Mouse (Mus musculus): ENCODE data around the gene Mt4.
"Not testable (repeated sequence)": the region's sequence is repeated elsewhere in the genome, so short reads cannot be mapped to it uniquely, and the experiment has no call there.

Mt4 gene

DNA sequence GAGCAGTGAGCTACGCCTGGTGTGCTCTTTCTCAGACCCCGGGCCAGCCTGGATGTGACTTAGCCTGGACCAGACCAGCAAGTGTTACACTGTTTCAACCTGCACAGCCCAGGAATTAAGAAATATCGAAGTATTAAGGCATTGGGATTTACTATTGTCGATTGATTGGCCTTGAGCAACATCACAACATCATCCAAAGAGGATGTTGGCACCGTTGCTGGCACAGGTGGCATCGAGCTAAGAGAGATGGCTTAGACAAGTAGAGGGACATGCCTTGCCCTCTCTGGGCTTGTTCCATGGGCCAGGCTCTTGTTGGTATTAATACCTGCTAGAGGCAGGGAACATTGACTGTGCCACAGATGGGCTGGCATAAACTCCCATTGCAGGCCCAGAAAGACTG lies 1.4 kb upstream of the Mt4 start:
- no peak for DNase-seq

DNA sequence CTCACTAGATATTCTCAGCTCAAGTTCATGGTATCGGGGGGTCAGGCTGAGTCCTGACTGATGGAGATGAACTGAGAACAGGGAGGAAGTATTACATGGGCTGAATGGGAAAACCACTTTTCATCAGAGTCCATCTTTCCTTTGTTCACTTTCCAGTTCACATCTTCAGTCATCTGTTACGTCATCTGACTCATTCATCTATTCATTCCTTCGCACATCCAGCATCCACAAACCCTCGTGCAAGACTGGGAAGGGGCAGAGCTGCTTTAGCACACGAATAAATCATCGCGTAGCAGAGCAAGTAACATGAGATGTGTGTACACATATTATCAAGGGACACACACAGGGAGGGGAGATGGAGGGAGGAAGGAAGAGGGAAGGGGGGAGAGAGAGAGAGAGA lies 805 bp upstream of the Mt4 start:
- no peak for DNase-seq

DNA sequence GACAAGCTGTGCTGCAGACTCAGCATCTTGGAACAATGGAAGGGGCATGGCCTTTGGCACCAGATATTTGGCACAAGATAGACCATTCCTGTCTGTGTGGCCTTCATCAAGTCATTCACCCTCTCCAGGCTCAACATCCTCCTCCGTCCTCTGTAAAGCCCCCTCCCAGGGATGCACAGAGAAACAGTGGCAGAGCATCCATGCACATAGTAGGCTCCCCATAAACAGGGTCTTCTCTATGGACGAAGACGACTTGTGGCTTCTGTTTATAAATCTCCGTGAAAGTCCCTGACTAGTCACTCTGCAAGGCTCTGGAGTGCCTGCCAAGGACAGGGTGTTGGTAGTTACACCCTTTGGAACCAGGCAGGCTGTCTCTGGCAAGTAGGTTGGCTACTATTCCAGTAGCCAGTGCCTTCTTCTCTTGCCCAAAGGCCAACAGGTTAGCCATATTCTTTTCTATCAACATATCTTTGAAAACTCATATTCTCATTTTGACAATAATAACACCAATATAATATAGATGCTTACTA lies 3.3 kb downstream of the Mt4 start:
- no peak for DNase-seq

DNA sequence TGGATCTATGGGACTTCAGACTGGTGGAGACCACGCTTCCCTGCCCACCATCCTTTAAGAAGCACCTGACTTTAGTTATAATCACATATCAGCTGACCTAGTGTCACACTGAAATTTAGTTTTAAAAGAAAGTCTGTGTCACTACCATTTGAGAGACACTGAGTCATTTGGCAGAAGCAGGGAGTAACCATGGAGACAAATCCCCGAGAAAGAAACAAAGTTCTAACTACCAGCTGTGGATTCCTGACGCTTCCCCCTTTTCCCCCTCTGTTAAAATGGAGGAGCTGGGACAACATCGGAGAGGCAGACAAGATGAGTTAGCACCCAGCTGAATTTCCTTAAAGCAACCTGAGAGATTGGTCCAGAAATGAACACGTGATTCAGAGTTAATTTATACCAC lies 11.2 kb downstream of the Mt4 start:
- no peak for DNase-seq

DNA sequence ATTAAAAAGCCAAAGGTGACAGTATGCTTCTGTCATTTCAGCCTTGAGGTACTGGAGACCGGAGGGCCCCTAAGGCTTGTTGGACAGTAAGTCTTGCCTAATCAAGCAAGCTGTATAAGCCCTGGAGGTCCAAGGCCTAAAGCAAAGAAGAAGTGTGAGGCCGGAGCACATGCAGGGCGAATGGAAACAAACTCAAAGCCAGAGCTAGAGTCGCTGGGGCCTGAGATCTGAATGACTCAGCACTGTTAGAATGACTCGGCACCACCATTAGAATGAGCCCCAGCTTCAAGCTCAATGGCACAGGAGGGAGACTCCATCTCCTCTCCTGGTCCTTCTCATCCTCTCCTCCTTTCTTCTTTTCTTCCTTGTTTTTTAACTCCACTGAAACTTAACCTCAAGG lies 13.9 kb downstream of the Mt4 start:
- no peak for DNase-seq

DNA sequence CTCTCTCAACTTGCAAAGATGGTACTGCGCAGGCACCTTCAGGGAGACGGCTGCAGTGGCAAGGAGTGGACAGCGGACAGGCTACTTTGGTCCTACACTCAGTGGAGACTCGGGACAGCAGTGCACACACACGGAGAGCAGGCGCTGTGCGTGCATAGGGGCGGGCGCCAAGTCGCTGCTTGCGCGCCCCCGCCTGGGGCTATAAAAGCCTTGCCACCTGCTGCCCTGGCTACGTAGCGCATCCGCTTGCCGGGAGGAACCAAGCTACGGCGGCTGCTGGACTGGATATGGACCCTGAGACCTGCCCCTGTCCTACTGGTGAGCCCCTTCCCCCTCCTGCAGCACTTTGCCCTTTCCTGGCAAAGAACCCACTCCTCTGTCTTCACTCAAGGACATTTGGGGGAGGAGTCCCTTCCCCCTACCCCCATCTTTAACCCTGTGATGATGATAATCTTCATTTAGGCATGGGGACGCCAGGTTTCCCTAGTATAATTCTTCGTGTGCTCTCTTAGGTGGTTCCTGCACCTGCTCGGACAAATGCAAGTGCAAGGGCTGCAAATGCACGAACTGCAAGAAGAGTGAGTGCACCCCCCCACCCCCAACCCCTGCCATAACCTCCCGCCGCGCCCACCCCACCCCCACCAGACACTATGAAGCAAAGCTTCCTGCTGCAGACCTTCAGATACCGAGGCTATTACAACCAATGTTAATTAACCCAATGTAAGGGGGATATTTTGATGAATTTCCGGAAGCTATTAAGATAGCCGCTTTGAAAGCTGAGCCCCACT lies 15.7 kb downstream of the Mt4 start, which contains the start of gene Mt3:
Gene Mt3, plus strand, starts transcription at position 95 of the 788 bp plus-strand sequence.
- DNase-seq, result peak; percentile 60 to 76

DNA sequence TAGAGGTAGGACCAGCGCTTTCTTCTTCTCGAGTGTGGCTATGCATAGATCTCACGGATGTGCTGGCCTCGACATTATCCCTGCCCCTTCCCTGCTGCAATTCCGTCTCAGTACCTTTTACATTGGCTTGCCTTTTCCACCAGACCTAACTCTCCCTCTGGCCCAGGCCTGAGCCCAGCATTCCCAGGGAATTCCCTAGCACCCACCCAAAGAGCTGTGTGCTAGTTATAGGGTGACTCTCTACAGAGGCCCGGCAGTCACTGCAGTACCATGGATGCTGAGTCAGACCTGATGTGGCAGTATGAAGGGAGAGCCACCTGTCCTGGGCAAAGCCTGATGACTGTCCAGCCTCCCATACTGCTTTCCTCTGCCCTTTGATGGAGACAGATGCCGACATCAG lies 16.5 kb downstream of the Mt4 start:
- DNase-seq, result no peak

DNA sequence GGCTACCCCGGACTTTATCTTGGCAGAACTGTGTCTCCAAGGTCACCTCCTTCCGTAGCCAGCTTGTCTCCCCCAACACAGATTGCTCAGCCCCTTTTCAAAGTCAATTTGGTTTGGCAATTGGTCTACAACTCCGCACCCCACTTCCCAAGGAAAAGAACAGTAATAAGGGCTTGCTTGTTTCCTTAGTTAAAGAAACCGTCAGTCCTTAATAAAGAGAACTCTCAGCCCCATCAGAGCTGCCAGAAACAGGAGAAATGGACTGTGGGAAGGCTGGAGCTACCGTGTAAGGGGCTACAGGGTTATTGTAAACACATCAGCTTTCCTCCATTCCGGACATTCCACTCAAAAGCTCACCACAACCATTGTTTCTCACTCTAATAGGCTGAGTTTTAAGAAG lies 17.5 kb downstream of the Mt4 start:
- DNase-seq, result no peak

- peak; percentile 24 to 28 for DNase-seq
Observed at GRCm38 (mm10) chr8:94156092-94156491, 19.1 kb downstream of the Mt4 start.

- DNase-seq, result not testable (repeated sequence)
Observed at GRCm38 (mm10) chr8:94165772-94166171, 28.8 kb downstream of the Mt4 start.

DNA sequence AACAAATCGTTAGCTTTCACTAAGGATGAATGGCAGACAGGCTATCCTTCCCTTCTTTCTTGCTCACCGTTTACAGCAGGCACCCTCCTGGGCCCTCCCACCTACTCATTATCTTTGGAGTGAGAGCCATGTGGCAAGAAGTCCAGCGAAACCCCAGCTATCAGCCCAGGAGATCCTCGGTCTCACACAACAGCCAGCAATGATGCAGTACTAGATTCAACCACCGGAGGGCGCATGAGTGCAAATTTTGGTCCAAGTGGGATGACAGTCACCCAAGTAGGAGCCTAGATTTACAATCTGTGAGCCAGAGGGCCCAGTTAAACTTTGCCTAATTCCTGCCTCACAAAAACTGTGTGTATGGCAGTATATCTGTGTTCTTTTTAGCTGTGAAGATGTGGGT lies 30.2 kb downstream of the Mt4 start:
- peak; percentile 93 to 95 for DNase-seq

GRCm38 (mm10) chr8:94169547-94169946 lies 32.5 kb downstream of the Mt4 start:
- no peak for DNase-seq

GRCm38 (mm10) chr8:94171321-94171755 lies 34.3 kb downstream of the Mt4 start:
- peak; percentile 40 to 58 for DNase-seq

GRCm38 (mm10) chr8:94172075-94172808 lies 35.2 kb downstream of the Mt4 start, which contains the start of gene Mt2:
Gene Mt2 (plus strand): TSS chr8:94172664.
- DNase-seq, result peak; percentile 81 to 91

DNA sequence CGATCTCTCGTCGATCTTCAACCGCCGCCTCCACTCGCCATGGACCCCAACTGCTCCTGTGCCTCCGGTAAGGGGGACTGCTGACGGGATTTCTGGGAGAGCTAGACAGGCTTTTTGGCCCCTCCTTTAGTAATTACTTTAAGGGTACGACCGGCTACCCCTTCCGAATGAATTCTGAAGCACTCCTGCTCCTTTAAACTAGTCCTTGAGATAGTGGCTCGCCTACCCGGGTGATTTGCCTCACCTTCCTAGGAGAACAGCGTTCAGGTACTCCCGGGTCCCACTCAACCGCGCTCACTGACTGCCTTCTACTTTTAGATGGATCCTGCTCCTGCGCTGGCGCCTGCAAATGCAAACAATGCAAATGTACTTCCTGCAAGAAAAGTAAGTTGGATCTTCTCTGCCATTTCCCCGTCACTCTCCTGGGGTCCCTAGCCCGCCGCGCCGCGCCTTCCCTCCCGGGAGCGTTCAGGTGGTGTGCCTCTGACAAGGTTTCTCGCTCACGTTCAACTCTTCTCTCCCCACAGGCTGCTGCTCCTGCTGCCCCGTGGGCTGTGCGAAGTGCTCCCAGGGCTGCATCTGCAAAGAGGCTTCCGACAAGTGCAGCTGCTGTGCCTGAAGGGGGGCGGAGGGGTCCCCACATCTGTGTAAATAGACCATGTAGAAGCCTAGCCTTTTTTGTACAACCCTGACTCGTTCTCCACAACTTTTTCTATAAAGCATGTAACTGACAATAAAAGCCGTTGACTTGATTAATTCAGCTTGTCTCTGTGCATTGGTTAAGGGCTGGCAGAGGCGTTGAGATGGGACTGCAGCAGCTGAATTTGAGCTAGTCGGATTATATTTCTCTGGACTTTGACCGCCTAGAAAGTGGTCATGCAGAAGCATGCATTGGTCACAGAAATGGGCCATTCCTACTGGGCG lies 36.1 kb downstream of the Mt4 start:
- DNase-seq, result peak; percentile 24 to 55

GRCm38 (mm10) chr8:94173848-94174403 lies 36.9 kb downstream of the Mt4 start:
- DNase-seq, result no peak

DNA sequence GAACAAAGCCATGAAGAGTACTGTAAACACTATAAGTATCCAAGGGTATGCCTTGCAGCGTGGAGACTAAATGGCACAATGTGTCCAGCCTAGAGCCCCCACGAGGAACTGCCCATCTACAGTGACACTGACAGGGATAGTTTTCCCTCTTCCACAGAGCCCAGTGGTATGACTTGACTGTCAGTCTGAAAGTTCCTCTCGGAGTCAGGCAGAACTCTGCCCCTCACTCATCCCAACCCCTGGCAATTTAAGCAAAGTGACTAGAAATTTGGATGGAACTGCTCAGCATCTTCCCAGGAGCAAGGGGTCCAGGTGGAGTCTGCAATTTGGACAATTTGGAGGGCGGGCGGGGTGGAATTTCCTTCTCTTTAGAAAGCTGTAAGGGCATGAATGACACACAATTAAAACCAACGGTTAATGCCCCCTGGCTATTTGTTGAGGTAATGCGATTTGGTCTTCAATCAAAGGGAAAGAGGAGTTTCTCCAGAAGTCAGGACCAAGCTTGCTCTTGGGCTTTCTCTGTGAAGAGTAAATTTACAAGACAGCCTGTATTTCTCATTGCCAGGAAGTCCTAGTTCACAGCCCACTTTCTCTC lies 37.7 kb downstream of the Mt4 start:
- DNase-seq, result no peak

- DNase-seq, result no peak
Observed at GRCm38 (mm10) chr8:94177716-94178390, 40.9 kb downstream of the Mt4 start.

- peak; percentile 84 to 92 for DNase-seq
Observed at GRCm38 (mm10) chr8:94178857-94179712, 42.1 kb downstream of the Mt4 start, which contains the start of gene Mt1. Gene Mt1 (plus strand): TSS chr8:94179082.

Measured in kidney, postnatal 4 days (tissue).